Mouse (Mus musculus) intestine, embryonic 16.5 days (tissue): Measurements from ENCODE around the gene Cdkn2b. TPM values are rescaled to one million over a fixed set of nuclear protein-coding genes. Genes with fewer than 3 reads are reported as not detected.
A peak's percentile ranks its signal among the peaks of the same experiment; 100 is the strongest.

ENCODE experiments used
- ATAC-seq: fragments of 200-750 bp; cut with Nextera tagmentation; 2 replicates; pipeline ENCODE4 v1.8.0; 2017; ENCODE audit warnings: moderate TSS enrichment, moderate library complexity
- H3K27ac ChIP-seq: fragments of 300-500 bp; sonication (generic); 2 replicates; pipeline ENCODE4 v1.5.1; 2014; ENCODE audit warnings: mild to moderate bottlenecking, low read length
- H3K27me3 ChIP-seq: fragments of 300-500 bp; sonication (generic); replicated peaks from 2 replicates; pipeline ENCODE4 v1.6.1; 2014; ENCODE audit warnings: low read length, control low read depth, mixed read lengths; ENCODE audit not compliant: control insufficient read depth, insufficient read depth
- H3K36me3 ChIP-seq: fragments of 300-500 bp; sonication (generic); 2 replicates; pipeline ENCODE4 v1.6.1; 2014; ENCODE audit warnings: low read length, control low read depth; ENCODE audit not compliant: control insufficient read depth, insufficient read depth
- H3K4me1 ChIP-seq: fragments of 300-500 bp; sonication (generic); 2 replicates; pipeline ENCODE4 v1.6.1; 2014; ENCODE audit warnings: low read length, control low read depth, mixed read lengths; ENCODE audit not compliant: control insufficient read depth, insufficient read depth
- H3K4me2 ChIP-seq: fragments of 300-500 bp; sonication (generic); 2 replicates; pipeline ENCODE4 v1.6.1; 2014; ENCODE audit warnings: low read depth, low read length, control low read depth
- H3K4me3 ChIP-seq: fragments of 300-500 bp; sonication (generic); 2 replicates; pipeline ENCODE4 v1.5.1; 2014; ENCODE audit warnings: mild to moderate bottlenecking, low read length
- H3K9ac ChIP-seq: fragments of 300-500 bp; sonication (generic); 2 replicates; pipeline ENCODE4 v1.6.1; 2014; ENCODE audit warnings: low read depth, low read length
- H3K9me3 ChIP-seq: fragments of 300-500 bp; sonication (generic); 2 replicates; pipeline ENCODE4 v1.6.1; 2016; ENCODE audit warnings: low read length, control low read depth; ENCODE audit not compliant: control insufficient read depth
- WGBS: fragments of 180-500 bp; shearing (Covaris S2); extraction: QIAGEN DNeasy Blood & Tissue Kit; methylation state at CpG from one replicate; pipeline ENCODE4 v1.1.7; 2014; 5-methylcytosine and 5-hydroxymethylcytosine counted together
- polyA plus RNA-seq: library from polyadenylated mRNA; unstranded; fragments of >200 nt; fragmentation: Nextera tagmentation; extraction: Ambion mirVana; gene quantifications from 2 replicates; pipeline ENCODE4 v1.2.1, GENCODE M21; 2015

Gene Cdkn2b
- polyA plus RNA-seq, 1 experiment from 2014 or later: 26.0 TPM

DNA sequence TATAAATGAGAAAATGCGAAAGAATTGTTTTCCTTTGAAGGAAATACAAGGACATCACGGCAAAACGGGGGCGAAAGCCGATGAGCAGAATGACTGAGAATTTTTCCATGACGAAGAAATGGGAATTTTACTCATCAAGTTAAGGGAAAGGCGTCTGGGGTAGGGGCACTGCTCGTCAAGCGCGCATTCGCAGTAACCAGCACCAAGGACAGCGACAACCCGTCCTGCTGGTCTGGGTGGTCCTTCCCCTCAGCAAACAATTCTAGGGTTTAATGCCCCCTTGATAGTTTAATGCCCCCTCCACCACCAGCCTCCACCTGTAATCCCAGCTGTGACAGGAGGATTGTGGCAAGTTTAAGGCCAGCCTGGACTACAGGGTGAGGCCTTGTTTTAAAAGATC lies 2.6 kb upstream of the Cdkn2b start:
- Histone ChIP-seq H3K4me2 (no peak overlapping the region), H3K9me3 (no peaks in the 10 kb centered on the region), H3K27me3 (peaks cover 17% of the 10 kb centered on the region), H3K9ac (no peak overlapping the region), H3K36me3 (no peaks in the 10 kb centered on the region), H3K4me3 (no peak overlapping the region), H3K4me1 (peaks cover 3% of the 10 kb centered on the region; the same call in 1 of the 2 replicates), H3K27ac (no peak overlapping the region)
- no peak for ATAC-seq
- WGBS: 11% methylated on average over 13 of the region's 13 CpGs

DNA sequence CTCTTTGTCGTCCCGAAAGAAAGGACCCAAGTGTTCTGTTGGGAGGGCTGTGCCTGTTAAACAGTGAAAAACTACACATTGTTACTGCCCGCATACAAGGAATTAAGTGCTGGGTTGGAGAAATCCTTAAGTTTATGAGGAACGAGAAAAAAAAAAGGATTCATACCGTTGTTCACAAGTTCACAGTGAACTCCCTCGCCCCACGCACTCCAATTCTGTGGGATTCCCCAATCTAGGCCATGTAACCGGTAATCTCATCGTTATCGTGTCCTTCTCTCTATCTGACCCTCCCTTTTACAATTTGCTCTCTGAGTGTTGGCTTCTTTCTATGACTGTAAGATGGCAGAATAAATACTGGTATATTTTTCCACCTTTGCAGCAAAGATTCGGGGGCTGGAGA lies 843 bp downstream of the Cdkn2b start:
- H3K27me3 ChIP-seq: peaks cover 45% of the 10 kb centered on the region
- no peaks in the 10 kb centered on the region for H3K9me3 ChIP-seq
- H3K4me1 ChIP-seq: peaks cover 6% of the 10 kb centered on the region
- H3K4me3 ChIP-seq: peak overlapping the region; percentile 69
- no peak overlapping the region for H3K27ac ChIP-seq
- H3K4me2 ChIP-seq: peak overlapping the region; percentile 86
- no peaks in the 10 kb centered on the region for H3K36me3 ChIP-seq
- peak overlapping the region; percentile 76 for H3K9ac ChIP-seq
- WGBS: 5% methylated on average over 11 of the region's 11 CpGs
- no peak for ATAC-seq

GRCm38 (mm10) chr4:89308001-89308400 lies 2.8 kb downstream of the Cdkn2b start:
- ATAC-seq: no peak
- H3K4me3 ChIP-seq: no peak overlapping the region
- no peak overlapping the region for H3K9ac ChIP-seq
- H3K27ac ChIP-seq: no peak overlapping the region
- H3K4me2 ChIP-seq: no peak overlapping the region
- H3K9me3 ChIP-seq: no peaks in the 10 kb centered on the region
- no peaks in the 10 kb centered on the region for H3K36me3 ChIP-seq
- WGBS: 25% methylated on average over 3 of the region's 3 CpGs
- peaks cover 61% of the 10 kb centered on the region for H3K27me3 ChIP-seq
- peaks cover 6% of the 10 kb centered on the region for H3K4me1 ChIP-seq

GRCm38 (mm10) chr4:89306798-89307365 lies 4.0 kb downstream of the Cdkn2b start:
- Histone ChIP-seq H3K4me3 (no peak overlapping the region), H3K36me3 (no peaks in the 10 kb centered on the region), H3K4me1 (peaks cover 6% of the 10 kb centered on the region), H3K9me3 (no peaks in the 10 kb centered on the region), H3K9ac (no peak overlapping the region), H3K27me3 (peaks cover 60% of the 10 kb centered on the region), H3K4me2 (0 out of 2 replicates have a peak overlapping the region, but pooled peaks have one; percentile 6), H3K27ac (no peak overlapping the region)
- 7% methylated on average over 25 of the region's 25 CpGs for WGBS
- ATAC-seq: no peak

GRCm38 (mm10) chr4:89305691-89306090 lies 5.1 kb downstream of the Cdkn2b start:
- H3K9ac ChIP-seq: no peak overlapping the region
- no peaks in the 10 kb centered on the region for H3K36me3 ChIP-seq
- peaks cover 2% of the 10 kb centered on the region; the same call in 1 of the 2 replicates for H3K4me1 ChIP-seq
- peaks cover 62% of the 10 kb centered on the region for H3K27me3 ChIP-seq
- no peak overlapping the region for H3K27ac ChIP-seq
- no peak overlapping the region for H3K4me2 ChIP-seq
- no peak for ATAC-seq
- H3K4me3 ChIP-seq: no peak overlapping the region
- WGBS: 15% methylated on average over 3 of the region's 3 CpGs
- no peaks in the 10 kb centered on the region for H3K9me3 ChIP-seq

DNA sequence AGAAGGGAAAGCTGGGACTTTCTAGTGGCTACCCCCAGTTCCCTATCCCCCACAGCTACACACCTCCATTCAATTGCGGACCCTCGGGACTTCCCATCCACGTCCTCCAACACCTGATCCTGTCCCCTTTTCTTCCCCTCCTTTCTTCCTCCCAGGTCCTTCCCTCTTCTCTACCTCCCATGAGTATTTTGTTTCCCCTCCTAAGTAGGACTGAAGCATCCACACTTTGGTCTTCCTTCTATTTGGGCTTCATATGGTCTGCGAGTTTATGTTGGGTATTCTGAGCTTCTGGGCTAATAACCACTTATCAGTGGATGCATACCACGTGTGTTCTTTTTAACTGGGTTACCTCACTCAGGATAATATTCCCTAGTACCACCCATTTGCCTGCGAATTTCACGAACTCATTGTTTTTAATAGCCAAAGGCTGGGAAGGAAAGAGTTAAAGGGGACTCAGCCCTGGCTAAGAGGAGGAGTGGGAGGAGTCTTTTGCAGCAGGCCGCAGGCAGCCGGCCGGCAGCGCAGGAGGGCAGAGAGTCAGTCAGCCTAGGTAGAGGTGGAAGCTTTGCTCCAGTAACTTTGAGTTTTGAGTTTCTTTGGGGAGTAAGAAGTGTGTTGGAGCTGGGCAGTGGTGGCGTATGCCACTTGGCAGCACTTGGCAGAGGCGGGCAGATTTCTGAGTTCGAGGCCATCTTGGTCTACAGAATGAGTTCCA lies 7.4 kb downstream of the Cdkn2b start:
- Histone ChIP-seq H3K9ac (no peak overlapping the region), H3K27ac (no peak overlapping the region), H3K27me3 (peaks cover 65% of the 10 kb centered on the region), H3K9me3 (no peaks in the 10 kb centered on the region), H3K4me3 (no peak overlapping the region), H3K4me2 (0 out of 2 replicates have a peak overlapping the region, but pooled peaks have one; percentile 9), H3K4me1 (peaks cover 2% of the 10 kb centered on the region; the same call in 1 of the 2 replicates), H3K36me3 (no peaks in the 10 kb centered on the region)
- under 1% methylated on average over 14 of the region's 14 CpGs for WGBS
- ATAC-seq: 0 out of 2 replicates have a peak, but pooled peaks have one; percentile 43

DNA sequence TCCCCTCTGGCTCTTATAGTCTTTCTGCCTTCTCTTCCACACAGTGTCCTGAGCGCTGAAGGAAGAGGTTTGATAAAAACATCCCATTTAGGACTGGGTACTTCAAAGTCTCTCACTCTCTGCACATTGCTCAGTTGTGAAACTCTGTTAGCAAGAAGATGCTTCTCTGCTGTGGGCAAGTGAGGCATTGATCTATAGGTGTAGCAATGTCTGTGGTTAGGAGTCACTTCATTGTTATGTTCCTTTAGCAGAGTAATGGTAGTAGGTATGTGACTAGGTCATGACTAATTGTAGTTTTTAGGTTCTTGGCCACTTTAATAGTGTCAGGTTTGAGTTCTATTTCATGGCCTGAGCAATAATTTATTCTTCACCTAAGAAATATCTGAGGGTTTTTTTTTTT lies 8.7 kb downstream of the Cdkn2b start:
- H3K9ac ChIP-seq: no peak overlapping the region
- no peaks in the 10 kb centered on the region for H3K36me3 ChIP-seq
- H3K27ac ChIP-seq: no peak overlapping the region
- WGBS: 4% methylated on average over 1 of the region's 1 CpGs
- H3K4me3 ChIP-seq: no peak overlapping the region
- H3K27me3 ChIP-seq: peaks cover 61% of the 10 kb centered on the region
- H3K9me3 ChIP-seq: no peaks in the 10 kb centered on the region
- ATAC-seq: no peak
- H3K4me2 ChIP-seq: no peak overlapping the region
- peaks cover 2% of the 10 kb centered on the region; the same call in 1 of the 2 replicates for H3K4me1 ChIP-seq

GRCm38 (mm10) chr4:89299721-89300120 lies 11.1 kb downstream of the Cdkn2b start:
- peaks cover 63% of the 10 kb centered on the region for H3K27me3 ChIP-seq
- peaks cover 5% of the 10 kb centered on the region for H3K4me1 ChIP-seq
- H3K9ac ChIP-seq: no peak overlapping the region
- H3K36me3 ChIP-seq: no peaks in the 10 kb centered on the region
- H3K9me3 ChIP-seq: no peaks in the 10 kb centered on the region
- ATAC-seq: no peak
- H3K27ac ChIP-seq: no peak overlapping the region
- WGBS: 4% methylated on average over 2 of the region's 2 CpGs
- H3K4me2 ChIP-seq: no peak overlapping the region
- no peak overlapping the region for H3K4me3 ChIP-seq

DNA sequence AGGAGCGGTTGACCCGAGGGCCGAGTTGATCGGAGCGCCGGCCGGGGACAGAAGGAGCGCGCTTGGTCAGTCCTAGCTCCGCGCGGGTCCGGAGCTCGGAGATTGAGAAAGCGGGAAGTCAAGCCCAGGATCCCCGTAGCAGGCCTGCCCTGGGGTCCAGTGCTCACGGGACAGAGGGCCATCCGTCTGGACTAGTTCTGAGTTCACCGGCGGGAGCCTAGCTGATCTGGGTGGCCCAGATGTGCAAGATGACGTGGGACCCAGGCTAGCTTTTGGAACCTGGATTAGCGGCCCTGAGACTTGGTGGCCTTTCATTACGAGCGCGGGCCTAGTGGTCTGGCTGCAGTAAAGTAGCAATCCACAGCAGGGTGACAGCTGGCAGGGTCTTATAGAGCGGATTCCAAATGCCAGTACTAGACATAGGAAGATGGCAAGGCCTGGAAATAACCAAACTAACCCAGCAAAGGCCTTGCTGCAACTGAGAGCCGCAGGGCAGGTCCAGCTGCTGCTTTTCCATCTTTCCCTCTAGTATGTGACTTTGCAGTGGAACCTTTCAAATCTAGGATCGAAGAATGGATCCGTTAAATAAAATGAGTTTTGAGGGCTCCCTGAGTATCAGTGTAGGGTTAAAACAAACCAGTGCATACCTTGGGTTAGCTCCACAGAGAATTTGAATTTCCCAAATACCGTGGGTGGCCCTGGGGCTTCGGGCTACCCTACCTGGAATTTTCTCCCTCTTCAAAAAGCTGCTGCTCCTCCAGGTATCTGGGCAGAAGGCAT lies 15.2 kb downstream of the Cdkn2b start:
- peak overlapping the region; percentile 65 for H3K9ac ChIP-seq
- 4% methylated on average over 31 of the region's 31 CpGs for WGBS
- H3K4me2 ChIP-seq: peak overlapping the region; percentile 97
- no peak overlapping the region for H3K27ac ChIP-seq
- peaks cover 11% of the 10 kb centered on the region for H3K4me1 ChIP-seq
- H3K27me3 ChIP-seq: peaks cover 61% of the 10 kb centered on the region
- no peaks in the 10 kb centered on the region for H3K36me3 ChIP-seq
- ATAC-seq: peak; percentile 62
- peak overlapping the region; percentile 76 for H3K4me3 ChIP-seq
- no peaks in the 10 kb centered on the region for H3K9me3 ChIP-seq
